Mouse (Mus musculus): Measurements from ENCODE around the gene Mgarp.

- TF ChIP-seq CTCF (IDR thresholded peaks at IDR 0.05; ENCODE audit: extremely low read depth, insufficient read depth, insufficient read length, insufficient replicate concordance) (no peak), POLR2A (IDR thresholded peaks at IDR 0.05; ENCODE audit: low read depth, low read length) (no peak)
Observed at GRCm38 (mm10) chr3:51380660-51381014, 15.9 kb downstream of the Mgarp start.
